Mouse (Mus musculus): ENCODE measurements around the gene Zzef1. TPM values are rescaled to one million over a fixed set of nuclear protein-coding genes. Genes with fewer than 3 reads are reported as not detected.

Gene Zzef1
- polyA plus RNA-seq, 1 experiment from 2014 or later, result 6.9 TPM

DNA sequence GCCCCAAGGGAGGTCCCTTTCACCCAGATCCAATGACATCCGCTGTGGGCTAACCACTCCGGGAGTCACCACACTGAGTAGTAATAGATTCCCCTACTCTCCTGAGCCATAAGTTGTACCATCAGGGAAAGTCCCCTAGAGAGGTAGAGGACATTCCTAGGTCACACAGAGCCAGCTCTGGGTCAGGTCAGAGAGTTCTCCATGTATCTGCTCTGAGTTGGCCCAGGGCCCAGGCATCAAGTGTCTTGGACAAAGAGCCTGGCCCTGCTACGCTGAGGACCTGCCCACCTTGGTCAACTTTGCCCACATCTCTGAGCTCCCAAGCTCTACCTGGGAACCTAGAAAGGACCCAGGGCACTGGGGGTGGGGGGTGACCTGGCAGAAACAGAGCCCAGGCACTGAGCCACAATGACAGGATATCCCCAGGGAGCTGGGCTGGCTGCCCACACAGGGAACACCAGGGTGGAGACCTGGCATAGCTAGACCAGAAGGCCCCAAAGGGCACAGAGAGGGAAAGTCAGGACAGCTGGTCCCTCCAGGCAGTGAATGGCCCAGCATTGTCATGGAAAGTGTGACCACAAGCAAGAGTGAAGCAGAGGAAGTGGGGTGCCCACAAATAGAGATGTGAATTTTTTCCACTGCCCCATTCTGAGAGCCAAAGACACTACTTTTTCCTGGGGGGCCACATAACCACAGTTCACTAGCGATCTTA, 157.6 kb downstream of the Zzef1 start:
- Histone ChIP-seq H3K27ac (peak overlapping the region; percentile 36), H3K4me3 (replicated peaks; ENCODE audit: low read depth, low read length) (no peak overlapping the region), H3K9me3 (replicated peaks; ENCODE audit: low read length) (no peaks in the 10 kb centered on the region), H3K4me1 (replicated peaks; ENCODE audit: insufficient read depth, low read length) (peaks cover 13% of the 10 kb centered on the region), H3K9ac (ENCODE audit: low read depth, low read length) (no peak overlapping the region), H3K27me3 (ENCODE audit: insufficient read depth, low read length) (no peaks in the 10 kb centered on the region), H3K36me3 (ENCODE audit: insufficient read depth, low read length) (no peaks in the 10 kb centered on the region), H3K4me2 (ENCODE audit: low read length) (no peak overlapping the region)
- 0 out of 2 replicates have a peak, but pooled peaks have one; percentile 16 for ATAC-seq (replicated peaks; ENCODE audit: low FRiP score, low read depth)
- DNase-seq (ENCODE audit: low spot score), result no peak
- no peak for TF ChIP-seq CTCF (IDR thresholded peaks at IDR 0.05; ENCODE audit: low read depth)
- WGBS, result 83% methylated on average over 4 of the region's 4 CpGs

DNA sequence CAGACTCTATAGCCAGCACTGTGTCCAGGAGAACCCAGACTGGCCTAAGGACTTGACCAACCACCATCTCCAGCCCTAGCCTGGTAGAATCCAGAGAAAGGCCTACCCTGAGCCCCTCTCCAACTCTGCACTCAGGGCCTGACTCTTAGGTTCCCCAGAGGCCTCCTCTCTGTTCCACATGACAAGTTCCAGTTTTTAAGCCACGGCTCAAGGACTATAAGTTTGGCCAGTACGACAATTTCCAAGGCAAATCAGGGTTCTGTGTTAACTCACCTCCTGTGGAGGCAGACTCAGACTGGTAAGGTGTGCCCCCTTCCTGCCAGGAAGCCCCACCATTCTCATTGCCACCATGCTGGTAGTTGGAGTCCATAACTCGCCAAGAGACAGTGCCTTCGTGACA, 158.2 kb downstream of the Zzef1 start:
- WGBS, result 73% methylated on average over 4 of the region's 4 CpGs
- Histone ChIP-seq H3K27me3 (ENCODE audit: insufficient read depth, low read length) (no peaks in the 10 kb centered on the region; the same call in 1 of the 2 replicates), H3K4me1 (replicated peaks; ENCODE audit: insufficient read depth, low read length) (peaks cover 13% of the 10 kb centered on the region), H3K4me3 (replicated peaks; ENCODE audit: low read depth, low read length) (no peak overlapping the region), H3K4me2 (ENCODE audit: low read length) (no peak overlapping the region), H3K27ac (0 out of 2 replicates have a peak overlapping the region, but pooled peaks have one; percentile 36), H3K36me3 (ENCODE audit: insufficient read depth, low read length) (no peaks in the 10 kb centered on the region), H3K9me3 (replicated peaks; ENCODE audit: low read length) (no peaks in the 10 kb centered on the region), H3K9ac (ENCODE audit: low read depth, low read length) (no peak overlapping the region)
- DNase-seq (ENCODE audit: low spot score), result no peak
- ATAC-seq (replicated peaks; ENCODE audit: low FRiP score, low read depth), result no peak
- no peak for TF ChIP-seq CTCF (IDR thresholded peaks at IDR 0.05; ENCODE audit: low read depth)

DNA sequence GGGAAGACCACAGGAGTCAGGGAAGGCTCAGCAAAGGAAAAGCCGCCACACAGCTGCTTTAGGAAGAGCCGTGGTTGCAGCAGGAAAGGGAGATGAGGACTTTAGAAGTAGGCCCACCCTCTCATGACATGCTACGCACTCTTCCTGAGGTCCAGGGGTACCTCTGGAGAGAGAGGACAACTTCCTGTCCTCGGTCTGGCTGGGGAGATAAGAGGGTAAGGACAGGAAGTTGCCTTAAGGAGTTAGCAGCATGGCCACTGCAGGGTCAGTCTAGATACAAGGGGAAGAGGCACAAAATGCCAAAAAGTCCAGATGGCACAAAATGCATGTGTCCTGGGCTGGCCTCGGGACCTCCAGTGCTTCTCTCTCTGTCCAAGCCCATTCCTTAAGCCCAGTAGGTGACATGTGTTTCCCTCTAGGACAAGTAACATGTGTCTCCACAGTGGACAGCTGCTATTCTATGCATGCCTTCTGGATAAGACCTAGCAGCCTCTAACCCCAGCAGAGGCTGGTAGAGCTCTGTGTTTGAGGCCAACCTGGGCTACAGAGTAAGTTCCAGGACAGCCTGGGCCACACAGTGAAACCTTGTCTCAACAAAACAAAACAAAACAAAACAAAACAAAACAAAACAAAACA, 159.4 kb downstream of the Zzef1 start:
- Histone ChIP-seq H3K4me2 (ENCODE audit: low read length) (no peak overlapping the region), H3K27me3 (ENCODE audit: insufficient read depth, low read length) (no peaks in the 10 kb centered on the region; the same call in 1 of the 2 replicates), H3K4me1 (replicated peaks; ENCODE audit: insufficient read depth, low read length) (peaks cover 13% of the 10 kb centered on the region), H3K4me3 (replicated peaks; ENCODE audit: low read depth, low read length) (no peak overlapping the region), H3K27ac (no peak overlapping the region), H3K9me3 (replicated peaks; ENCODE audit: low read length) (no peaks in the 10 kb centered on the region), H3K36me3 (ENCODE audit: insufficient read depth, low read length) (no peaks in the 10 kb centered on the region), H3K9ac (ENCODE audit: low read depth, low read length) (no peak overlapping the region)
- ATAC-seq (replicated peaks; ENCODE audit: low FRiP score, low read depth), result no peak
- TF ChIP-seq CTCF (IDR thresholded peaks at IDR 0.05; ENCODE audit: low read depth), result no peak
- WGBS, result 54% methylated on average over 5 of the region's 5 CpGs
- DNase-seq (ENCODE audit: low spot score), result no peak

DNA sequence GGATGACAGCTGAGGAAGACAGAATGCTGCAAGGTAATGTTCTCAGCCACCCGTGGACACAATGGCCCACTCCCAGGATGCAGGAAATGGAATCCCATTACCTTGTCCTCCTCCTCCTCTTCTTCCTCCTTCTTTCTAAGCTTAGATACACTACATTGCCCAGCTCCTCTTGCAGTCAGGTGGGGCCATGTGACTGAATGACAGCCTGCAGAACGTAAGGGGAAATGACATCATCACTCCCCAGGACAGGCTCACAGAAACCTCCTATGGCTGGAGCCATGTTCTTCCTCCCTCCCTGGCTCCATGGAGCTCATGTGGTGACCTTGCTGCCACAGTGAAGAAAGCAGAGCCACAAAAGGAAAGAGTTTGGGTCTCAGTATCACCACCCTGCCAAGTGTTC, 161.3 kb downstream of the Zzef1 start:
- no peak for ATAC-seq (replicated peaks; ENCODE audit: low FRiP score, low read depth)
- no peak for DNase-seq (ENCODE audit: low spot score)
- peaks cover 5% of the 10 kb centered on the region for H3K27me3 ChIP-seq (ENCODE audit: insufficient read depth, low read length)
- H3K9me3 ChIP-seq (replicated peaks; ENCODE audit: low read length), result no peaks in the 10 kb centered on the region
- H3K4me2 ChIP-seq (ENCODE audit: low read length), result no peak overlapping the region
- 32% methylated on average over 2 of the region's 2 CpGs for WGBS
- no peak overlapping the region for H3K9ac ChIP-seq (ENCODE audit: low read depth, low read length)
- no peak overlapping the region for H3K27ac ChIP-seq
- H3K4me3 ChIP-seq (replicated peaks; ENCODE audit: low read depth, low read length), result no peak overlapping the region
- H3K4me1 ChIP-seq (replicated peaks; ENCODE audit: insufficient read depth, low read length), result peaks cover 16% of the 10 kb centered on the region
- TF ChIP-seq CTCF (IDR thresholded peaks at IDR 0.05; ENCODE audit: low read depth), result no peak
- H3K36me3 ChIP-seq (ENCODE audit: insufficient read depth, low read length), result no peaks in the 10 kb centered on the region

DNA sequence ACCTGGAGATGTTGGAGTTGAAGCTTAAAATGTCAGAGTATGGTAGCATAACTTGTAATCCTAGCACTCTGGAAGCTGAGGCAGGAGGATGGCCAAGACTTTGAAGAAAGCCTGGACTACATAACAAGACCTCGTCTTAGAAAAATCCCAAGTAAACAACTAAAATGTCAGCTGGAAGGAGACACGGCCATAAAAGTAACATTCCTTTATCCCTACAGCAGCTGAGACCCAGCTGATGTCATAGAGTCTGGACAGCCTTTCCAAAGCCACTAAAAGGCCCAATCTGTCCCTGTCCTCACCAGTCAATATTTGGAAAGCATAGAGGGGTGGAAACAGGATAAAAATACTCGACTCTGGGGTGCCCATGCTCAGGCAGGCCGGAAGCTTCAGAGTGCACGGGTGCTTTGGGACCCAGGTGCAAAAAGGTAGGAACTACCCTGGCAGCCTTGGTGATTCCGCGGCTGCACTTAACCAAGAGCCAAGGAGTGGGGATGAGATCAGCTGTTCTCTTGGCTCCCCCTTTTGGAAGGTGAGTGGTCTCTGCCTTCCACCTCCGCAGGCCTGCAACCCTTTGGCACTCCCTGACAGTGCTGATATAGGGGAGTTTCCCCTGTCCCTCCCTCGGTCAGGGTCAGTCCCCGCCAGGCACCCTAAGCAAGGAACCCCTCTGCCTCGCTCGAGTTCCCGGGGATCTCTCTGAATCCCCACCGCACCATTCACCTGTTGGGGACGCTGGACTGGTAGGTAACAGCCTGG, 164.1 kb downstream of the Zzef1 start:
- Histone ChIP-seq H3K36me3 (ENCODE audit: insufficient read depth, low read length) (no peaks in the 10 kb centered on the region), H3K27me3 (ENCODE audit: insufficient read depth, low read length) (peaks cover 5% of the 10 kb centered on the region), H3K9ac (ENCODE audit: low read depth, low read length) (no peak overlapping the region), H3K4me2 (ENCODE audit: low read length) (no peak overlapping the region), H3K4me1 (replicated peaks; ENCODE audit: insufficient read depth, low read length) (peaks cover 14% of the 10 kb centered on the region; the same call in 1 of the 2 replicates), H3K27ac (no peak overlapping the region), H3K4me3 (replicated peaks; ENCODE audit: low read depth, low read length) (no peak overlapping the region), H3K9me3 (replicated peaks; ENCODE audit: low read length) (no peaks in the 10 kb centered on the region)
- WGBS, result 18% methylated on average over 15 of the region's 15 CpGs
- ATAC-seq (replicated peaks; ENCODE audit: low FRiP score, low read depth), result no peak
- TF ChIP-seq CTCF (IDR thresholded peaks at IDR 0.05; ENCODE audit: low read depth), result peak; percentile 6; the same call in 1 of the 2 replicates
- peak; percentile 56 for DNase-seq (ENCODE audit: low spot score)

DNA sequence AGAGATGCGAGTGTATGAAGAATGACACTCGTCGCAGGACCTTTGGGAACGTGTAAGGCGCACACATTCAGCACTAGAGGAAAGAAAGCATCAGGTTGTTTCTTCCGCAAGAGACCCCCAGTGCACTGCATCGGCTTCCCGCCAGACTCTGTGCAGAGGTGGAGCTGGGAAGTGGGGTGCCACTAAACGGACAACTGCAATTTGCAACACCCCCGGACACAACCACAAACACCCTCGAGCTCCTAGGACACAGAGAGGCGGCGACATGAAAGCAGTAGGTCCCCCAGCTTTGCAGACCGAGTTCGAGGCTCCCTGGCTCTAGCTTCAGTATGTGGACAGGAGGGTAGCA, 164.7 kb downstream of the Zzef1 start:
- no peak overlapping the region for H3K9ac ChIP-seq (ENCODE audit: low read depth, low read length)
- H3K36me3 ChIP-seq (ENCODE audit: insufficient read depth, low read length), result no peaks in the 10 kb centered on the region
- H3K4me3 ChIP-seq (replicated peaks; ENCODE audit: low read depth, low read length), result peak overlapping the region; percentile 32
- peaks cover 5% of the 10 kb centered on the region for H3K27me3 ChIP-seq (ENCODE audit: insufficient read depth, low read length)
- no peak for TF ChIP-seq CTCF (IDR thresholded peaks at IDR 0.05; ENCODE audit: low read depth)
- H3K4me1 ChIP-seq (replicated peaks; ENCODE audit: insufficient read depth, low read length), result 0 out of 2 replicates have a peak, but pooled peaks cover 14% of the 10 kb centered on the region
- no peak overlapping the region for H3K27ac ChIP-seq
- DNase-seq (ENCODE audit: low spot score), result no peak
- 8% methylated on average over 15 of the region's 15 CpGs for WGBS
- ATAC-seq (replicated peaks; ENCODE audit: low FRiP score, low read depth), result no peak
- H3K9me3 ChIP-seq (replicated peaks; ENCODE audit: low read length), result no peaks in the 10 kb centered on the region
- H3K4me2 ChIP-seq (ENCODE audit: low read length), result peak overlapping the region; percentile 54
